Mouse (Mus musculus): ENCODE data around the gene Gabbr2.
"Not testable (repeated sequence)": the region's sequence is repeated elsewhere in the genome, so short reads cannot be mapped to it uniquely, and the experiment has no call there.

The Gabbr2 gene

GRCm38 (mm10) chr4:46641283-46641682 is 350.4 kb downstream of the Gabbr2 start:
- no peak for DNase-seq

- no peak for DNase-seq
Measured at GRCm38 (mm10) chr4:46639866-46640265, 351.8 kb downstream of the Gabbr2 start.

GRCm38 (mm10) chr4:46637250-46637649 is 354.4 kb downstream of the Gabbr2 start:
- peak; percentile 7 for DNase-seq

- peak; percentile 34 for DNase-seq
Measured at GRCm38 (mm10) chr4:46635702-46636430, 355.8 kb downstream of the Gabbr2 start.

- no peak for DNase-seq
Measured at GRCm38 (mm10) chr4:46634881-46635280, 356.8 kb downstream of the Gabbr2 start.

GRCm38 (mm10) chr4:46633565-46633964 is 358.1 kb downstream of the Gabbr2 start:
- not testable (repeated sequence) for DNase-seq

GRCm38 (mm10) chr4:46632465-46632864 is 359.2 kb downstream of the Gabbr2 start:
- no peak for DNase-seq

GRCm38 (mm10) chr4:46630390-46630789 is 361.3 kb downstream of the Gabbr2 start:
- peak; percentile 72 for DNase-seq

GRCm38 (mm10) chr4:46628873-46629272 is 362.8 kb downstream of the Gabbr2 start:
- no peak for DNase-seq

- DNase-seq, result peak; percentile 79
Measured at GRCm38 (mm10) chr4:46628081-46628480, 363.6 kb downstream of the Gabbr2 start.

- DNase-seq, result no peak
Measured at GRCm38 (mm10) chr4:46625101-46625500, 366.6 kb downstream of the Gabbr2 start.

- no peak for DNase-seq
Measured at GRCm38 (mm10) chr4:46623007-46623406, 368.7 kb downstream of the Gabbr2 start.

- no peak for DNase-seq
Measured at GRCm38 (mm10) chr4:46620946-46621345, 370.7 kb downstream of the Gabbr2 start.

- DNase-seq, result peak; percentile 78
Measured at GRCm38 (mm10) chr4:46620330-46620729, 371.3 kb downstream of the Gabbr2 start.

GRCm38 (mm10) chr4:46618196-46618817 is 373.4 kb downstream of the Gabbr2 start:
- DNase-seq, result peak; percentile 78

- DNase-seq, result no peak
Measured at GRCm38 (mm10) chr4:46617408-46617807, 374.3 kb downstream of the Gabbr2 start.

- DNase-seq, result peak; percentile 58
Measured at GRCm38 (mm10) chr4:46614641-46615040, 377.0 kb downstream of the Gabbr2 start.

- no peak for DNase-seq
Measured at GRCm38 (mm10) chr4:46613618-46614017, 378.1 kb downstream of the Gabbr2 start.
